Mouse (Mus musculus): ENCODE measurements around the gene Ep300. TPM values are rescaled to one million over a fixed set of nuclear protein-coding genes. Genes with fewer than 3 reads are reported as not detected.

Gene Ep300
- polyA plus RNA-seq, 1 experiment from 2014 or later: 34.8 TPM

- WGBS: 49% methylated on average over 3 of the region's 3 CpGs
- no peak overlapping the region for H3K27ac ChIP-seq (ENCODE audit: low read depth, low read length)
These were observed 29.2 kb upstream of the Ep300 start for GRCm38 (mm10) chr15:81555986-81556385.

DNA sequence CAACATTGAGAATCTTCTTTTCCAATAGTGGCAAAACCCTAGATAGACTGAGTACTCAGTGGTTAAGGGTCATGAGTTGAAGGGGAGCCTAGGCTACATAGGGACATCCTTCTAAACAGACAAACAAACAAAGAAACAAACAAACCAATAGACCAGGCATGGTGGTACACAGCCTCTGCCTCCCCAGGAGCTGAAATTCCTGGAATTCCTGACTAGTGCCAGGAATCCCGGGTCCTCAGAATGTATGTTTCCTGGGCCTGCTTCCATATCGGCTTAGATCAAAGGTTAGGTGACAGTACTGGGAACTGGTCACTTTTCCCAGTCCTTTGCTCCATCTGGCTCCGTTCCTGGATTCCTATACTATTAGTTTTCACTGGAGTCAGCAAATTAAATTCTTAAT is 23.6 kb upstream of the Ep300 start:
- H3K27me3 ChIP-seq (ENCODE audit: control insufficient read depth, insufficient read depth, low read length): no peaks in the 10 kb centered on the region
- no peak for ATAC-seq (ENCODE audit: low FRiP score, low TSS enrichment)
- no peak overlapping the region for H3K4me2 ChIP-seq (replicated peaks; ENCODE audit: low read depth, low read length)
- H3K9ac ChIP-seq (ENCODE audit: low read depth, low read length): no peak overlapping the region
- no peak overlapping the region for H3K27ac ChIP-seq (ENCODE audit: low read depth, low read length)
- 48% methylated on average over 3 of the region's 3 CpGs for WGBS
- no peak overlapping the region for H3K4me3 ChIP-seq (ENCODE audit: low read length)
- no peaks in the 10 kb centered on the region for H3K4me1 ChIP-seq (ENCODE audit: control insufficient read depth, insufficient read depth, low read length)
- no peaks in the 10 kb centered on the region for H3K36me3 ChIP-seq (ENCODE audit: control insufficient read depth, insufficient read depth, low read length)
- no peaks in the 10 kb centered on the region for H3K9me3 ChIP-seq (ENCODE audit: control insufficient read depth, low read length)

More at GRCm38 (mm10) chr15:81555986-81556385, 29.2 kb upstream of the Ep300 start:
- H3K4me1 ChIP-seq (ENCODE audit: control insufficient read depth, insufficient read depth, low read length): peaks cover 5% of the 10 kb centered on the region
- H3K36me3 ChIP-seq (ENCODE audit: control insufficient read depth, insufficient read depth, low read length): no peaks in the 10 kb centered on the region
- H3K27me3 ChIP-seq (ENCODE audit: control insufficient read depth, insufficient read depth, low read length): no peaks in the 10 kb centered on the region
- 0 out of 2 replicates have a peak, but pooled peaks have one; percentile 72 for ATAC-seq (ENCODE audit: low FRiP score, low TSS enrichment)
- H3K9ac ChIP-seq (ENCODE audit: low read depth, low read length): no peak overlapping the region
- H3K4me2 ChIP-seq (replicated peaks; ENCODE audit: low read depth, low read length): no peak overlapping the region
- H3K9me3 ChIP-seq (ENCODE audit: control insufficient read depth, low read length): no peaks in the 10 kb centered on the region
- no peak overlapping the region for H3K4me3 ChIP-seq (ENCODE audit: low read length)

DNA sequence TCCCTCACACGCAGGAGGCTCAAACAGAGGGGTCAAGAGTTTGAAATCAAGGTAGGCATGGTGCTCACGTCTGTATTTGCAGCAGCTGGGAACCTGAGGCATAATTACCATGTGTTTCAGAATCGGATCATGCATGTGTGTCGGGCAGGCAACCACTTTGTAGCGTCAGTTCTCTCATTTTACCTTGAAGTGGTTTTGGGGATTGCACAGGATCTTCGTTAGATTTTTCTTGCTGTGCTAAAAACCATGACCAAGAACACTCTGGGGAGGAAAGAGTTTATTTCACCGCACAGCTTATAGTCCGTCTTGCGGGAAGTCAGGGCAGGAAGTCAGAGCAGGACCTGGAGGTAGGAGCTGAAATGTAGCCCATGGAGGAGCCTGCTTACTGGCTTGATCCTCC is 23.2 kb upstream of the Ep300 start:
- no peaks in the 10 kb centered on the region for H3K36me3 ChIP-seq (ENCODE audit: control insufficient read depth, insufficient read depth, low read length)
- no peak overlapping the region for H3K4me2 ChIP-seq (replicated peaks; ENCODE audit: low read depth, low read length)
- H3K4me1 ChIP-seq (ENCODE audit: control insufficient read depth, insufficient read depth, low read length): no peaks in the 10 kb centered on the region
- no peaks in the 10 kb centered on the region for H3K27me3 ChIP-seq (ENCODE audit: control insufficient read depth, insufficient read depth, low read length)
- no peak overlapping the region for H3K27ac ChIP-seq (ENCODE audit: low read depth, low read length)
- H3K4me3 ChIP-seq (ENCODE audit: low read length): no peak overlapping the region
- H3K9ac ChIP-seq (ENCODE audit: low read depth, low read length): no peak overlapping the region
- WGBS: 77% methylated on average over 9 of the region's 9 CpGs
- ATAC-seq (ENCODE audit: low FRiP score, low TSS enrichment): no peak
- H3K9me3 ChIP-seq (ENCODE audit: control insufficient read depth, low read length): no peaks in the 10 kb centered on the region

DNA sequence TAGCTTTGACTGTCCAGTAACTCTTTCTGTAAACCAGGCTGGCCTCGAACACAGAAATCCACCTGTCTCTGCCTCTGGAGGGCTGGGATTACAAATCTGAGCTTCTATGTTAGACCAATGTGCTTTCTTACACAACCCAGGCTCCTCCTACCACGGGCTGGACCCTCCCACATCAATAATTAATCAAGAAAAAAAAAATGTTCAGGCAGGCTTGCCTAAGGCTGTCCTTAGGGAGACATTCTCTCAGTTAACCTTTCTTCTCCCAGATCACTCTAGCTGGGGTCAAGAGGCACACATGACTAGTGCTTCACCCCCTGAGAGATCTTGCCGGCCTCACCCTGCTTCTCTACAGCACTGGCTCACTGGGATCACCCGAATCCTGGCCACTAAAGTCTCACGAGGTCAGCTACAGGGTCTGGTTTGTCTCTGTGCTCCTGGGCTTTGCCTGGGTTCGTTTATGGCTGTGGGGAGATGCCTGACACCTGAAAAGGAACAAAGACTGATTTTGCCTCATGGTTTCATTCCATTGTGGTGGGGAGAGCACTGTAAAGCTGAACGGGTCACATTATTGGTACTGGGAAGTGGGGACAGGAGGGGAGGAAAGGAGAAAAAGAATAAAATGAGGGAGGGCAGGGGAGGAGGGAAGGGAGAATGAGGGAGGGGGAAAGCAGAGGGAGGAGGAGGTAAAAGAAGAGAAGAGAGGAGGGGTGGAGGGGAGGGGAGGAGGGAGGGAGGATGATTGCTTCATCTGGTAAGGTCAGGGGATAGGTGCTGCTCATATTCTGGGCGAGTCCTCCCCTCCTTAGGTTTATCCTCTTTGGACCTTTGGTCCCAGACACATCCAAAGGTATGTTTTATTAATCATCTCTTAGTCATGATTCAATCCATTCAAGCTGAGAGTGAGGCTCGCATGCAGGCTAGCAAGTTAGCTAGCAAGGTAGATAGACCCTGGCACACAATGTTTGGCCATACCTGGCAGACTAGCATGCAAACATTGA is 22.4 kb upstream of the Ep300 start:
- Histone ChIP-seq H3K27me3 (ENCODE audit: control insufficient read depth, insufficient read depth, low read length) (no peaks in the 10 kb centered on the region), H3K27ac (ENCODE audit: low read depth, low read length) (no peak overlapping the region), H3K9ac (ENCODE audit: low read depth, low read length) (no peak overlapping the region), H3K9me3 (ENCODE audit: control insufficient read depth, low read length) (no peaks in the 10 kb centered on the region), H3K4me3 (ENCODE audit: low read length) (no peak overlapping the region), H3K36me3 (ENCODE audit: control insufficient read depth, insufficient read depth, low read length) (no peaks in the 10 kb centered on the region), H3K4me2 (replicated peaks; ENCODE audit: low read depth, low read length) (no peak overlapping the region), H3K4me1 (ENCODE audit: control insufficient read depth, insufficient read depth, low read length) (no peaks in the 10 kb centered on the region)
- 39% methylated on average over 9 of the region's 9 CpGs for WGBS
- ATAC-seq (ENCODE audit: low FRiP score, low TSS enrichment): no peak

- no peak overlapping the region for H3K4me3 ChIP-seq (ENCODE audit: low read length)
- ATAC-seq (ENCODE audit: low FRiP score, low TSS enrichment): no peak
- no peak overlapping the region for H3K4me2 ChIP-seq (replicated peaks; ENCODE audit: low read depth, low read length)
- no peak overlapping the region for H3K9ac ChIP-seq (ENCODE audit: low read depth, low read length)
- WGBS: 22% methylated on average over 2 of the region's 2 CpGs
- H3K36me3 ChIP-seq (ENCODE audit: control insufficient read depth, insufficient read depth, low read length): no peaks in the 10 kb centered on the region
- no peaks in the 10 kb centered on the region for H3K4me1 ChIP-seq (ENCODE audit: control insufficient read depth, insufficient read depth, low read length)
- no peaks in the 10 kb centered on the region for H3K27me3 ChIP-seq (ENCODE audit: control insufficient read depth, insufficient read depth, low read length)
- no peak overlapping the region for H3K27ac ChIP-seq (ENCODE audit: low read depth, low read length)
- no peaks in the 10 kb centered on the region for H3K9me3 ChIP-seq (ENCODE audit: control insufficient read depth, low read length)
These were observed 17.1 kb upstream of the Ep300 start for GRCm38 (mm10) chr15:81568093-81568492.

DNA sequence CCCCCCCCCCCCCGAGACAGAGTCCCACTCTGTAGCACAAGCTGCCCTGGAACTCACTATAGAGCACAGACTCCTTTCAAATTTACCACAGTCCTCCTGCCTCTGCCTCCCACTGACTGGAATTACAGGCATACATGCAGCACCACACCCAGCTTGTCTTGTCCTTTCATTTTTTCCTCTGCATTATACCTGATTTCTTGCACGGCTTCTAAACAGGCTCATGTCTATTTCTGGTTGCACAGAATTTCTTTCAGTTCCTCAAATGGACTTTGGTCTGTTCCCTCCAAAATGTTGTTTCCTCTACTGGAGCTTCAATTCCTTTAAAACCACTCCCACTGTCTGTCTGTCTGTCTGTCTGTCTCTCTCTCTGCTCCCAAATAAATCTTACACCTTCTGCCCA is 16.6 kb upstream of the Ep300 start:
- no peak for ATAC-seq (ENCODE audit: low FRiP score, low TSS enrichment)
- Histone ChIP-seq H3K27me3 (ENCODE audit: control insufficient read depth, insufficient read depth, low read length) (no peaks in the 10 kb centered on the region), H3K27ac (ENCODE audit: low read depth, low read length) (no peak overlapping the region), H3K4me3 (ENCODE audit: low read length) (no peak overlapping the region), H3K4me1 (ENCODE audit: control insufficient read depth, insufficient read depth, low read length) (no peaks in the 10 kb centered on the region), H3K4me2 (replicated peaks; ENCODE audit: low read depth, low read length) (no peak overlapping the region), H3K36me3 (ENCODE audit: control insufficient read depth, insufficient read depth, low read length) (no peaks in the 10 kb centered on the region), H3K9me3 (ENCODE audit: control insufficient read depth, low read length) (no peaks in the 10 kb centered on the region), H3K9ac (ENCODE audit: low read depth, low read length) (no peak overlapping the region)
- 85% methylated on average over 1 of the region's 2 CpGs for WGBS

GRCm38 (mm10) chr15:81576961-81577360 is 8.2 kb upstream of the Ep300 start:
- no peaks in the 10 kb centered on the region for H3K36me3 ChIP-seq (ENCODE audit: control insufficient read depth, insufficient read depth, low read length)
- no peak overlapping the region for H3K27ac ChIP-seq (ENCODE audit: low read depth, low read length)
- no peak overlapping the region for H3K4me2 ChIP-seq (replicated peaks; ENCODE audit: low read depth, low read length)
- no peaks in the 10 kb centered on the region for H3K4me1 ChIP-seq (ENCODE audit: control insufficient read depth, insufficient read depth, low read length)
- no peaks in the 10 kb centered on the region for H3K27me3 ChIP-seq (ENCODE audit: control insufficient read depth, insufficient read depth, low read length)
- 17% methylated on average over 3 of the region's 3 CpGs for WGBS
- H3K9ac ChIP-seq (ENCODE audit: low read depth, low read length): no peak overlapping the region
- H3K9me3 ChIP-seq (ENCODE audit: control insufficient read depth, low read length): no peaks in the 10 kb centered on the region
- ATAC-seq (ENCODE audit: low FRiP score, low TSS enrichment): no peak
- no peak overlapping the region for H3K4me3 ChIP-seq (ENCODE audit: low read length)

GRCm38 (mm10) chr15:81577743-81578165 is 7.4 kb upstream of the Ep300 start:
- Histone ChIP-seq H3K36me3 (ENCODE audit: control insufficient read depth, insufficient read depth, low read length) (no peaks in the 10 kb centered on the region), H3K4me3 (ENCODE audit: low read length) (no peak overlapping the region), H3K4me1 (ENCODE audit: control insufficient read depth, insufficient read depth, low read length) (no peaks in the 10 kb centered on the region), H3K27ac (ENCODE audit: low read depth, low read length) (no peak overlapping the region), H3K4me2 (replicated peaks; ENCODE audit: low read depth, low read length) (no peak overlapping the region), H3K9me3 (ENCODE audit: control insufficient read depth, low read length) (no peaks in the 10 kb centered on the region), H3K27me3 (ENCODE audit: control insufficient read depth, insufficient read depth, low read length) (no peaks in the 10 kb centered on the region), H3K9ac (ENCODE audit: low read depth, low read length) (no peak overlapping the region)
- no peak for ATAC-seq (ENCODE audit: low FRiP score, low TSS enrichment)
- 80% methylated on average over 7 of the region's 7 CpGs for WGBS

DNA sequence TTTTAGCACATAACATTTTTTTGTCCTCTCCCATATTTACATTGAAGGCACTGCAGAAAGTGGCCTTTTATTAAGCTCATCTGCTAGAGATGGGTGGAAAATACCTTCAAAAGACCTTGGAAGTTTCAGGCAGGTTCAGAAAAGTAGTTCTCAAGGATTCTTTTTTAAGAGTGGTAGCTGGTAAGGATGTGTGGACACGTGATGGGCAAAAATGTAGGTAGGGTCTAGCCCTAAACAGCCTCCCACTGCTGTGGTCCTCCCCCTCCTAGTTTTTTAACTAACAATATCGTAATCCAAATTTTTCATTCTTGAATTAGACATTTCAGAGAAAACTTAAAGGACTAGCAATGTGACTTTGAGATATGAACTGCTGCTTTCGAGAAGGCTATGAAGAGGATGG is 685 bp upstream of the Ep300 start:
- no peaks in the 10 kb centered on the region for H3K9me3 ChIP-seq (ENCODE audit: control insufficient read depth, low read length)
- no peak for ATAC-seq (ENCODE audit: low FRiP score, low TSS enrichment)
- H3K27me3 ChIP-seq (ENCODE audit: control insufficient read depth, insufficient read depth, low read length): no peaks in the 10 kb centered on the region
- peak overlapping the region; percentile 81 for H3K27ac ChIP-seq (ENCODE audit: low read depth, low read length)
- H3K36me3 ChIP-seq (ENCODE audit: control insufficient read depth, insufficient read depth, low read length): peaks cover 5% of the 10 kb centered on the region; the same call in 1 of the 2 replicates
- peak overlapping the region; percentile 97 for H3K4me3 ChIP-seq (ENCODE audit: low read length)
- H3K9ac ChIP-seq (ENCODE audit: low read depth, low read length): peak overlapping the region; percentile 70
- 11% methylated on average over 3 of the region's 3 CpGs for WGBS
- H3K4me2 ChIP-seq (replicated peaks; ENCODE audit: low read depth, low read length): peak overlapping the region; percentile 61
- peaks cover 5% of the 10 kb centered on the region; the same call in 1 of the 2 replicates for H3K4me1 ChIP-seq (ENCODE audit: control insufficient read depth, insufficient read depth, low read length)
